29 mouse cellular contexts compared by ENCODE assay signal in genomic region chr11:115439326-115439725, GRCm38 (mm10). TPM values are rescaled to one million over a fixed set of nuclear protein-coding genes. Genes with fewer than 3 reads are reported as not detected.
DNase-seq lines count a peak whose midpoint lies in the region; ATAC-seq and TF ChIP-seq lines count a peak whose summit lies in the region.
"Had no signal": no experiment of that assay in that cellular context is flagged by ENCODE, and none has a peak within 500 bp of the region (broad histone marks: within the 10 kb centered on the region; RNA-seq: fewer than 3 reads in every experiment).

No protein-coding gene starts in this region.

- H3K27me3 ChIP-seq in MEL (ENCODE audit: control insufficient read depth in 1 of 2, insufficient read depth in 2 of 2, low read length in 2 of 2): no peaks in the 10 kb centered on the region
- no peaks in the 10 kb centered on the region for H3K27me3 ChIP-seq in cerebellum, adult 2 months (ENCODE audit: control insufficient read depth, insufficient read depth, low read length)
- H3K27me3 ChIP-seq: embryonic facial prominence, embryonic 12.5 days; embryonic facial prominence, embryonic 15.5 days; hindbrain, embryonic 15.5 days; Patski had no signal

- no peak for TF ChIP-seq POLR2A in MEL (IDR thresholded peaks at IDR 0.05; ENCODE audit: control insufficient read depth in 1 of 2, insufficient read depth in 1 of 2, low read depth in 1 of 2, low read length in 2 of 2, poor library complexity in 1 of 2)
- TF ChIP-seq POLR2A in cerebellum, adult 2 months (IDR thresholded peaks at IDR 0.05; ENCODE audit: borderline replicate concordance, insufficient read depth, low read length): no peak

- H3K36me3 ChIP-seq in MEL (ENCODE audit: control insufficient read depth in 1 of 2, insufficient read depth in 2 of 2, low read length in 2 of 2): peaks cover 0 to 5% of the 10 kb centered on the region in 2 experiments; a peak in 2 of 4 replicates
- H3K36me3 ChIP-seq: embryonic facial prominence, embryonic 12.5 days; embryonic facial prominence, embryonic 15.5 days; hindbrain, embryonic 12.5 days; hindbrain, embryonic 15.5 days had no signal

- H3K9ac ChIP-seq in MEL (ENCODE audit: control insufficient read depth, low read depth, low read length, poor library complexity, severe bottlenecking): no peak overlapping the region
- H3K9ac ChIP-seq: embryonic facial prominence, embryonic 12.5 days; embryonic facial prominence, embryonic 15.5 days; forebrain, postnatal 0 days; hindbrain, embryonic 12.5 days; hindbrain, embryonic 15.5 days had no signal

- peaks cover 3 to 8% of the 10 kb centered on the region in 2 experiments; a peak in 3 of 4 replicates for H3K4me1 ChIP-seq in MEL (ENCODE audit: control insufficient read depth in 1 of 2, insufficient read depth in 2 of 2, low read length in 2 of 2)
- H3K4me1 ChIP-seq in cerebellum, adult 2 months (ENCODE audit: control insufficient read depth, insufficient read depth, low read length): peaks cover 8% of the 10 kb centered on the region; the same call in 1 of the 2 replicates

- no peak overlapping the region for H3K27ac ChIP-seq in MEL (ENCODE audit: control insufficient read depth, low read depth, low read length)
- no peak overlapping the region for H3K27ac ChIP-seq in cerebellum, adult 2 months (ENCODE audit: insufficient read depth, low read length)
- H3K27ac ChIP-seq: embryonic facial prominence, embryonic 12.5 days; embryonic facial prominence, embryonic 15.5 days; gastrocnemius, adult 2 months; hindbrain, embryonic 12.5 days; hindbrain, embryonic 15.5 days had no signal

- ATAC-seq in common myeloid progenitor, adult 5-6 weeks (replicated peaks; ENCODE audit: low read depth, poor library complexity, severe bottlenecking): 0 out of 2 replicates have a peak, but pooled peaks have one; percentile 22
- ATAC-seq: CD4-positive, CD25-positive, alpha-beta regulatory T cell, adult 4 months; forebrain, embryonic 14.5 days; forebrain, postnatal 0 days; Patski had no signal

- peak; percentile 22 for DNase-seq in lung, postnatal 36 days
- DNase-seq in lung, adult 18-20 months: no peak
- DNase-seq in 416B (ENCODE audit: low read depth) (peak; percentile 75), MEL (ENCODE audit: low read depth, low spot score) (no peak)
- no peak for DNase-seq in left cerebral cortex, adult 8-10 months (ENCODE audit: low spot score in 2 of 2)
- no peak for DNase-seq in urinary bladder, postnatal 14 days (ENCODE audit: low spot score)
- no peak for DNase-seq in cerebellum, adult 2 months
- DNase-seq: adrenal gland, postnatal 14 days; cerebellum, adult 8-10 months; cerebellum, postnatal 10 days; cerebellum, postnatal 36 days; forebrain, postnatal 0 days; gastrocnemius, postnatal 14 days had no signal

- TF ChIP-seq EP300 in MEL (IDR thresholded peaks at IDR 0.05; ENCODE audit: low read depth in 1 of 2, low read length in 2 of 2): no peak

- H3K9me3 ChIP-seq in MEL (replicated peaks; ENCODE audit: insufficient read depth, low read length): no peaks in the 10 kb centered on the region
- H3K9me3 ChIP-seq: embryonic facial prominence, embryonic 15.5 days; hindbrain, embryonic 15.5 days had no signal

- H3K79me2 ChIP-seq in MEL (ENCODE audit: control insufficient read depth, insufficient read depth, low read length, poor library complexity): no peaks in the 10 kb centered on the region

- WGBS in cerebellum, adult 2 months: 90% methylated on average over 3 of the region's 3 CpGs

- H3K4me3 ChIP-seq in MEL (ENCODE audit: control insufficient read depth in 1 of 2, insufficient read depth in 1 of 2, low read depth in 2 of 2, low read length in 2 of 2): no peak overlapping the region
- no peak overlapping the region for H3K4me3 ChIP-seq in cerebellum, adult 2 months (replicated peaks; ENCODE audit: insufficient read depth, low read depth, low read length)
- H3K4me3 ChIP-seq: embryonic facial prominence, embryonic 12.5 days; embryonic facial prominence, embryonic 15.5 days; gastrocnemius, adult 2 months; hindbrain, embryonic 12.5 days; hindbrain, embryonic 15.5 days had no signal

- no peak for TF ChIP-seq CTCF in MEL (IDR thresholded peaks at IDR 0.05 in 2 of 3, conservative IDR thresholded peaks at IDR 0.05 in 1 of 3; ENCODE audit: control insufficient read depth in 1 of 3, insufficient read depth in 1 of 3, low read depth in 2 of 3, low read length in 3 of 3, poor library complexity in 1 of 3, severe bottlenecking in 1 of 3)
- TF ChIP-seq CTCF in cerebellum, adult 2 months (IDR thresholded peaks at IDR 0.05; ENCODE audit: borderline replicate concordance, insufficient read depth, low read depth, low read length): no peak

- no peak for TF ChIP-seq RAD21 in MEL (IDR thresholded peaks at IDR 0.05; ENCODE audit: low read depth, low read length)

TF ChIP-seq in MEL, 35 proteins besides CTCF, POLR2A, EP300 and RAD21:
- TF ChIP-seq RCOR1 (IDR thresholded peaks at IDR 0.05; ENCODE audit: low read depth, low read length) (peak; percentile 58), TBP (IDR thresholded peaks at IDR 0.05; ENCODE audit: low read depth, low read length) (no peak), POLR2AphosphoS5 (IDR thresholded peaks at IDR 0.05; ENCODE audit: borderline replicate concordance, low read depth, low read length) (no peak)

RNA-seq across cellular contexts. Expression of gene Trim80, which starts 1.0 kb away (rescaled TPM):
- total RNA-seq in MEL (2012; rRNA removed): not detected in 2 replicates
- polyA plus RNA-seq in MEL (2012; ENCODE audit: insufficient read depth in 1 of 2, insufficient read length in 2 of 2, low read depth in 1 of 2, low replicate concordance in 2 of 2, missing spikeins in 1 of 2): not detected
- not detected in 2 replicates for total RNA-seq in common myeloid progenitor, adult 5-6 weeks (2017)
- under 1 TPM in 2 of 4 experiments, not detected in 2; 0.16 to 0.30 TPM for total RNA-seq in left cerebral cortex, adult 8-10 months (2022)
- 0.15 and 0.25 TPM in 2 replicates for polyA plus RNA-seq in cerebellum, adult 2 months (2012; rRNA removed)
- total RNA-seq: adrenal gland, postnatal 14 days; forebrain, postnatal 0 days; gastrocnemius, adult 2 months; gastrocnemius, postnatal 14 days; gastrocnemius, postnatal 4 days; heart, postnatal 25 days; hematopoietic stem cell, adult 5-6 weeks had no signal
- polyA plus RNA-seq: CD4-positive, CD25-positive, alpha-beta regulatory T cell, adult 4 months; embryonic facial prominence, embryonic 12.5 days; embryonic facial prominence, embryonic 15.5 days; forebrain, embryonic 14.5 days; forebrain, postnatal 0 days; hindbrain, embryonic 12.5 days; hindbrain, embryonic 15.5 days; Patski had no signal

RNA-seq across cellular contexts. Expression of gene Kctd2, which starts 19.4 kb away (rescaled TPM):
- total RNA-seq in MEL (2012; rRNA removed): 12.3 and 13.2 TPM in 2 replicates
- polyA plus RNA-seq in MEL (2012; ENCODE audit: insufficient read depth in 1 of 2, insufficient read length in 2 of 2, low read depth in 1 of 2, low replicate concordance in 2 of 2, missing spikeins in 1 of 2): 10 to 100 TPM in 1 of 2 experiments, not detected in 1; 20.6 TPM
- total RNA-seq in common myeloid progenitor, adult 5-6 weeks (2017): 12.3 and 15.4 TPM in 2 replicates
- 10 to 100 TPM; 63.2 to 74.5 (median 72.3) TPM for total RNA-seq in left cerebral cortex, adult 8-10 months (2022)
- 93.6 and 98.0 TPM in 2 replicates for polyA plus RNA-seq in cerebellum, adult 2 months (2012; rRNA removed)

RNA-seq across cellular contexts. Expression of gene Atp5h, which starts 19.6 kb away (rescaled TPM):
- total RNA-seq in MEL (2012; rRNA removed): 665 and 706 TPM in 2 replicates
- 1,000 to 10,000 TPM in 1 of 2 experiments, 100 to 1,000 TPM in 1; 525 to 1,715 TPM for polyA plus RNA-seq in MEL (2012; ENCODE audit: insufficient read depth in 1 of 2, insufficient read length in 2 of 2, low read depth in 1 of 2, low replicate concordance in 2 of 2, missing spikeins in 1 of 2)
- total RNA-seq in common myeloid progenitor, adult 5-6 weeks (2017): 531 and 684 TPM in 2 replicates
- 100 to 1,000 TPM; 439 to 484 (median 473) TPM for total RNA-seq in left cerebral cortex, adult 8-10 months (2022)
- polyA plus RNA-seq in cerebellum, adult 2 months (2012; rRNA removed): 899 and 972 TPM in 2 replicates

RNA-seq across cellular contexts. Expression of gene Slc16a5, which starts 22.9 kb away (rescaled TPM):
- total RNA-seq in MEL (2012; rRNA removed): 0.07 TPM in 1 of 2 replicates, not detected in the other
- under 1 TPM in 1 of 2 experiments, not detected in 1; 0.26 TPM for polyA plus RNA-seq in MEL (2012; ENCODE audit: insufficient read depth in 1 of 2, insufficient read length in 2 of 2, low read depth in 1 of 2, low replicate concordance in 2 of 2, missing spikeins in 1 of 2)
- not detected in 2 replicates for total RNA-seq in common myeloid progenitor, adult 5-6 weeks (2017)
- total RNA-seq in left cerebral cortex, adult 8-10 months (2022): not detected
- 0.08 and 0.25 TPM in 2 replicates for polyA plus RNA-seq in cerebellum, adult 2 months (2012; rRNA removed)
- total RNA-seq: adrenal gland, adult 18-20 months; forebrain, postnatal 0 days; gastrocnemius, adult 2 months; gastrocnemius, postnatal 14 days; gastrocnemius, postnatal 4 days; heart, adult 8-10 months; heart, postnatal 25 days; hematopoietic stem cell, adult 5-6 weeks had no signal
- polyA plus RNA-seq: forebrain, embryonic 14.5 days; frontal cortex, adult 2 months; heart, embryonic 11.5 days; hindbrain, embryonic 12.5 days had no signal

RNA-seq across cellular contexts. Expression of gene Mrpl58, which starts 35.8 kb away (rescaled TPM):
- 132 and 137 TPM in 2 replicates for total RNA-seq in MEL (2012; rRNA removed)
- polyA plus RNA-seq in MEL (2012; ENCODE audit: insufficient read depth in 1 of 2, insufficient read length in 2 of 2, low read depth in 1 of 2, low replicate concordance in 2 of 2, missing spikeins in 1 of 2): 100 to 1,000 TPM in 1 of 2 experiments, not detected in 1; 137 TPM
- total RNA-seq in common myeloid progenitor, adult 5-6 weeks (2017): 67.7 and 94.1 TPM in 2 replicates
- total RNA-seq in left cerebral cortex, adult 8-10 months (2022): 100 to 1,000 TPM; 118 to 125 (median 120) TPM
- polyA plus RNA-seq in cerebellum, adult 2 months (2012; rRNA removed): 157 and 164 TPM in 2 replicates

Comparison
In these comparisons a context has a peak if more than half of its experiments do, and no peak if none do; other contexts are left out.
1. DNase-seq: peak in lung, postnatal 36 days (single experiment) and 416B (single experiment); none in lung, adult 18-20 months (0 of 2), MEL (single experiment), left cerebral cortex, adult 8-10 months (0 of 2), urinary bladder, postnatal 14 days (single experiment) and cerebellum, adult 2 months (0 of 2).